Mouse (Mus musculus): ENCODE results near the gene Srpk2.
"Not testable (repeated sequence)": the region's sequence is repeated elsewhere in the genome, so short reads cannot be mapped to it uniquely, and the experiment has no call there.

Srpk2 gene

GRCm38 (mm10) chr5:23507210-23507609 lies 177.2 kb downstream of the Srpk2 start:
- no peak for DNase-seq (ENCODE audit: low spot score in 2 of 2)

GRCm38 (mm10) chr5:23505578-23505977 lies 178.8 kb downstream of the Srpk2 start:
- DNase-seq (ENCODE audit: low spot score in 2 of 2): no peak

- DNase-seq (ENCODE audit: low spot score in 2 of 2): no peak
These were observed 182.0 kb downstream of the Srpk2 start for GRCm38 (mm10) chr5:23502317-23502937.

- no peak for DNase-seq (ENCODE audit: low spot score in 2 of 2)
These were observed 182.7 kb downstream of the Srpk2 start for GRCm38 (mm10) chr5:23501582-23502316.

GRCm38 (mm10) chr5:23500715-23501114 lies 183.7 kb downstream of the Srpk2 start:
- no peak for DNase-seq (ENCODE audit: low spot score in 2 of 2)

GRCm38 (mm10) chr5:23499257-23499656 lies 185.2 kb downstream of the Srpk2 start:
- DNase-seq (ENCODE audit: low spot score in 2 of 2): no peak

GRCm38 (mm10) chr5:23497920-23498319 lies 186.5 kb downstream of the Srpk2 start:
- DNase-seq (ENCODE audit: low spot score in 2 of 2): no peak

- DNase-seq (ENCODE audit: low spot score in 2 of 2): no peak
These were observed 187.5 kb downstream of the Srpk2 start for GRCm38 (mm10) chr5:23496933-23497332.

- no peak for DNase-seq (ENCODE audit: low spot score in 2 of 2)
These were observed 188.0 kb downstream of the Srpk2 start for GRCm38 (mm10) chr5:23496396-23496795.

GRCm38 (mm10) chr5:23490797-23491196 lies 193.6 kb downstream of the Srpk2 start:
- no peak for DNase-seq (ENCODE audit: low spot score in 2 of 2)

GRCm38 (mm10) chr5:23489231-23489630 lies 195.2 kb downstream of the Srpk2 start:
- DNase-seq (ENCODE audit: low spot score in 2 of 2): no peak

GRCm38 (mm10) chr5:23483811-23484210 lies 200.6 kb downstream of the Srpk2 start:
- DNase-seq (ENCODE audit: low spot score in 2 of 2): no peak

GRCm38 (mm10) chr5:23473098-23473873 lies 211.1 kb downstream of the Srpk2 start:
- DNase-seq (ENCODE audit: low spot score in 2 of 2): no peak

GRCm38 (mm10) chr5:23466546-23466945 lies 217.9 kb downstream of the Srpk2 start:
- no peak for DNase-seq (ENCODE audit: low spot score in 2 of 2)

- DNase-seq (ENCODE audit: low spot score in 2 of 2): no peak
These were observed 219.7 kb downstream of the Srpk2 start for GRCm38 (mm10) chr5:23464743-23465142.

- no peak for DNase-seq (ENCODE audit: low spot score in 2 of 2)
These were observed 220.2 kb downstream of the Srpk2 start for GRCm38 (mm10) chr5:23464247-23464646.

GRCm38 (mm10) chr5:23461688-23462087 lies 222.7 kb downstream of the Srpk2 start:
- DNase-seq (ENCODE audit: low spot score in 2 of 2): no peak

GRCm38 (mm10) chr5:23453561-23453960 lies 230.9 kb downstream of the Srpk2 start:
- not testable (repeated sequence) for DNase-seq (ENCODE audit: low spot score in 2 of 2)
